Mouse (Mus musculus) MEL (cell line): ENCODE results near the gene Rcsd1.

Experiments
- CTCF ChIP-seq, 3 experiments: IDR thresholded peaks in 2 of 3; conservative IDR thresholded peaks in 1 of 3; 2 replicates each; pipeline ENCODE4 v1.5.1; 2011 to 2012; ENCODE audit warnings: low read length in 3 of 3, low read depth in 2 of 3, mild to moderate bottlenecking in 2 of 3, improper control_type of control experiment in 1 of 3, inconsistent platforms in 1 of 3, mixed read lengths in 1 of 3, moderate library complexity in 1 of 3; ENCODE audit not compliant: control insufficient read depth in 1 of 3, insufficient read depth in 1 of 3, poor library complexity in 1 of 3, severe bottlenecking in 1 of 3
- ELF1 ChIP-seq: IDR thresholded peaks from 2 replicates; pipeline ENCODE4 v1.6.1; 2014; ENCODE audit warnings: low read depth, mild to moderate bottlenecking, inconsistent platforms, low read length, improper control_type of control experiment, moderate library complexity
- EP300 ChIP-seq, 2 experiments: IDR thresholded peaks; 2 replicates each; pipeline ENCODE4 v1.6.1; 2011; ENCODE audit warnings: improper control_type of control experiment in 2 of 2, low read length in 2 of 2, low read depth in 1 of 2, mild to moderate bottlenecking in 1 of 2
- GABPA ChIP-seq: IDR thresholded peaks from 2 replicates; pipeline ENCODE4 v1.6.1; 2012; ENCODE audit warnings: low read depth, mild to moderate bottlenecking, inconsistent platforms, low read length, improper control_type of control experiment, moderate library complexity
- MEF2A ChIP-seq: IDR thresholded peaks from 2 replicates; pipeline ENCODE4 v1.6.1; 2014; ENCODE audit warnings: low read depth, mild to moderate bottlenecking, inconsistent platforms, low read length, improper control_type of control experiment; ENCODE audit not compliant: poor library complexity, insufficient replicate concordance, severe bottlenecking; ENCODE audit errors: extremely low read depth
- POLR2A ChIP-seq, 2 experiments: IDR thresholded peaks; 2 replicates each; pipeline ENCODE4 v1.6.1; 2011 to 2012; ENCODE audit warnings: low read length in 2 of 2, mild to moderate bottlenecking in 2 of 2, control low read depth in 1 of 2, improper control_type of control experiment in 1 of 2, low read depth in 1 of 2, moderate library complexity in 1 of 2; ENCODE audit not compliant: control insufficient read depth in 1 of 2, insufficient read depth in 1 of 2, poor library complexity in 1 of 2
- POLR2AphosphoS2 ChIP-seq: IDR thresholded peaks from 2 replicates; pipeline ENCODE4 v1.6.1; 2011; ENCODE audit warnings: low read length, improper control_type of control experiment
- SIN3A ChIP-seq: IDR thresholded peaks from 2 replicates; pipeline ENCODE4 v1.6.1; 2012; ENCODE audit warnings: low read length, improper control_type of control experiment, inconsistent platforms
- TAL1 ChIP-seq: IDR thresholded peaks from 2 replicates; pipeline ENCODE4 v1.6.1; 2012; ENCODE audit warnings: mild to moderate bottlenecking, inconsistent platforms, low read length, moderate library complexity, mixed read lengths
- TBP ChIP-seq: IDR thresholded peaks from 2 replicates; pipeline ENCODE4 v1.8.0; 2011; ENCODE audit warnings: low read depth, low read length, improper control_type of control experiment
- UBTF ChIP-seq: IDR thresholded peaks from 2 replicates; pipeline ENCODE4 v1.6.1; 2012; ENCODE audit warnings: low read depth, mild to moderate bottlenecking, inconsistent platforms, low read length, improper control_type of control experiment, moderate library complexity, borderline replicate concordance; ENCODE audit not compliant: insufficient read depth
- USF1 ChIP-seq: IDR thresholded peaks from 2 replicates; pipeline ENCODE4 v1.6.1; 2014; ENCODE audit warnings: low read depth, mild to moderate bottlenecking, inconsistent platforms, low read length, improper control_type of control experiment, moderate library complexity
- ZC3H11A ChIP-seq: IDR thresholded peaks from 2 replicates; pipeline ENCODE4 v1.6.1; 2012; ENCODE audit warnings: low read depth, mild to moderate bottlenecking, inconsistent platforms, low read length, improper control_type of control experiment
- ZNF384 ChIP-seq: IDR thresholded peaks from 2 replicates; pipeline ENCODE4 v1.6.1; 2012; ENCODE audit warnings: low read depth, mild to moderate bottlenecking, inconsistent platforms, low read length, improper control_type of control experiment

- no peak for TF ChIP-seq SIN3A
- TF ChIP-seq USF1 = no peak
- TF ChIP-seq TBP = no peak
- no peak for TF ChIP-seq CTCF (IDR thresholded peaks at IDR 0.05 in 2 of 3, conservative IDR thresholded peaks at IDR 0.05 in 1 of 3; ENCODE audit: control insufficient read depth in 1 of 3, insufficient read depth in 1 of 3, low read depth in 2 of 3, low read length in 3 of 3, poor library complexity in 1 of 3, severe bottlenecking in 1 of 3)
- no peak for TF ChIP-seq ELF1
- no peak for TF ChIP-seq EP300 (IDR thresholded peaks at IDR 0.05; ENCODE audit: low read depth in 1 of 2, low read length in 2 of 2)
- no peak for TF ChIP-seq ZC3H11A
- TF ChIP-seq UBTF = no peak
- TF ChIP-seq GABPA = no peak
- no peak for TF ChIP-seq MEF2A
- TF ChIP-seq POLR2A (IDR thresholded peaks at IDR 0.05; ENCODE audit: control insufficient read depth in 1 of 2, insufficient read depth in 1 of 2, low read depth in 1 of 2, low read length in 2 of 2, poor library complexity in 1 of 2) = no peak
- TF ChIP-seq TAL1 = no peak
- TF ChIP-seq ZNF384 = no peak
- TF ChIP-seq POLR2AphosphoS2 = no peak
These were observed 17.4 kb upstream of the Rcsd1 start for GRCm38 (mm10) chr1:165726986-165727385.
